Mouse (Mus musculus): ENCODE measurements around the gene Tgfb1i1. TPM values are rescaled to one million over a fixed set of nuclear protein-coding genes. Genes with fewer than 3 reads are reported as not detected.

Tgfb1i1 gene
- total and polyA plus RNA-seq, 2 experiments from 2014 or later = 19.8 to 23.3 TPM

GRCm38 (mm10) chr7:128243921-128244320 is 2.7 kb upstream of the Tgfb1i1 start:
- Histone ChIP-seq H3K27ac (no peak overlapping the region), H3K9ac (replicated peaks; ENCODE audit: low read length) (no peak overlapping the region), H3K9me3 (ENCODE audit: low read length) (no peaks in the 10 kb centered on the region), H3K4me3 (ENCODE audit: low read length) (no peak overlapping the region), H3K4me1 (ENCODE audit: insufficient read depth, low read length) (peaks cover 5% of the 10 kb centered on the region; the same call in 1 of the 2 replicates), H3K36me3 (ENCODE audit: insufficient read depth, low read length) (peaks cover 41% of the 10 kb centered on the region), H3K4me2 (ENCODE audit: low read depth, low read length) (no peak overlapping the region), H3K27me3 (ENCODE audit: insufficient read depth, low read length) (no peaks in the 10 kb centered on the region)
- WGBS = 50% methylated on average over 10 of the region's 10 CpGs
- ATAC-seq (no peak), DNase-seq (ENCODE audit: low spot score) (no peak)
- TF ChIP-seq CTCF (IDR thresholded peaks at IDR 0.05; ENCODE audit: low read depth) = no peak

- H3K9me3 ChIP-seq (ENCODE audit: low read length) = no peaks in the 10 kb centered on the region
- ATAC-seq (no peak), DNase-seq (ENCODE audit: low spot score) (no peak)
- peaks cover 5% of the 10 kb centered on the region; the same call in 1 of the 2 replicates for H3K4me1 ChIP-seq (ENCODE audit: insufficient read depth, low read length)
- H3K27ac ChIP-seq = no peak overlapping the region
- H3K4me3 ChIP-seq (ENCODE audit: low read length) = no peak overlapping the region
- H3K9ac ChIP-seq (replicated peaks; ENCODE audit: low read length) = no peak overlapping the region
- no peak for TF ChIP-seq CTCF (IDR thresholded peaks at IDR 0.05; ENCODE audit: low read depth)
- H3K4me2 ChIP-seq (ENCODE audit: low read depth, low read length) = no peak overlapping the region
- H3K36me3 ChIP-seq (ENCODE audit: insufficient read depth, low read length) = peaks cover 41% of the 10 kb centered on the region
- whole genome bisulfite sequencing = 84% methylated on average over 18 of the region's 18 CpGs
- H3K27me3 ChIP-seq (ENCODE audit: insufficient read depth, low read length) = no peaks in the 10 kb centered on the region
Observed at GRCm38 (mm10) chr7:128244410-128245025, 2.1 kb upstream of the Tgfb1i1 start.

GRCm38 (mm10) chr7:128245547-128245946 is 1.1 kb upstream of the Tgfb1i1 start:
- Histone ChIP-seq H3K4me2 (ENCODE audit: low read depth, low read length) (no peak overlapping the region), H3K4me3 (ENCODE audit: low read length) (no peak overlapping the region), H3K4me1 (ENCODE audit: insufficient read depth, low read length) (peaks cover 5% of the 10 kb centered on the region; the same call in 1 of the 2 replicates), H3K27ac (no peak overlapping the region), H3K27me3 (ENCODE audit: insufficient read depth, low read length) (no peaks in the 10 kb centered on the region), H3K9ac (replicated peaks; ENCODE audit: low read length) (no peak overlapping the region), H3K36me3 (ENCODE audit: insufficient read depth, low read length) (peaks cover 36% of the 10 kb centered on the region; the same call in 1 of the 2 replicates), H3K9me3 (ENCODE audit: low read length) (no peaks in the 10 kb centered on the region)
- no peak for TF ChIP-seq CTCF (IDR thresholded peaks at IDR 0.05; ENCODE audit: low read depth)
- ATAC-seq = no peak
- no peak for DNase-seq (ENCODE audit: low spot score)
- 59% methylated on average over 4 of the region's 4 CpGs for WGBS

- peak overlapping the region; percentile 59 for H3K9ac ChIP-seq (replicated peaks; ENCODE audit: low read length)
- no peaks in the 10 kb centered on the region for H3K27me3 ChIP-seq (ENCODE audit: insufficient read depth, low read length)
- peak overlapping the region; percentile 70 for H3K27ac ChIP-seq
- peak; percentile 95 for DNase-seq (ENCODE audit: low spot score)
- no peaks in the 10 kb centered on the region for H3K9me3 ChIP-seq (ENCODE audit: low read length)
- peaks cover 10% of the 10 kb centered on the region; the same call in 1 of the 2 replicates for H3K4me1 ChIP-seq (ENCODE audit: insufficient read depth, low read length)
- peaks cover 22% of the 10 kb centered on the region; the same call in 1 of the 2 replicates for H3K36me3 ChIP-seq (ENCODE audit: insufficient read depth, low read length)
- under 1% methylated on average over 13 of the region's 13 CpGs for WGBS
- peak overlapping the region; percentile 62 for H3K4me2 ChIP-seq (ENCODE audit: low read depth, low read length)
- H3K4me3 ChIP-seq (ENCODE audit: low read length) = peak overlapping the region; percentile 41
- peak; percentile 77 for TF ChIP-seq CTCF (IDR thresholded peaks at IDR 0.05; ENCODE audit: low read depth)
- peak; percentile 78 for ATAC-seq
Observed at GRCm38 (mm10) chr7:128247443-128247842, 831 bp downstream of the Tgfb1i1 start.

DNA sequence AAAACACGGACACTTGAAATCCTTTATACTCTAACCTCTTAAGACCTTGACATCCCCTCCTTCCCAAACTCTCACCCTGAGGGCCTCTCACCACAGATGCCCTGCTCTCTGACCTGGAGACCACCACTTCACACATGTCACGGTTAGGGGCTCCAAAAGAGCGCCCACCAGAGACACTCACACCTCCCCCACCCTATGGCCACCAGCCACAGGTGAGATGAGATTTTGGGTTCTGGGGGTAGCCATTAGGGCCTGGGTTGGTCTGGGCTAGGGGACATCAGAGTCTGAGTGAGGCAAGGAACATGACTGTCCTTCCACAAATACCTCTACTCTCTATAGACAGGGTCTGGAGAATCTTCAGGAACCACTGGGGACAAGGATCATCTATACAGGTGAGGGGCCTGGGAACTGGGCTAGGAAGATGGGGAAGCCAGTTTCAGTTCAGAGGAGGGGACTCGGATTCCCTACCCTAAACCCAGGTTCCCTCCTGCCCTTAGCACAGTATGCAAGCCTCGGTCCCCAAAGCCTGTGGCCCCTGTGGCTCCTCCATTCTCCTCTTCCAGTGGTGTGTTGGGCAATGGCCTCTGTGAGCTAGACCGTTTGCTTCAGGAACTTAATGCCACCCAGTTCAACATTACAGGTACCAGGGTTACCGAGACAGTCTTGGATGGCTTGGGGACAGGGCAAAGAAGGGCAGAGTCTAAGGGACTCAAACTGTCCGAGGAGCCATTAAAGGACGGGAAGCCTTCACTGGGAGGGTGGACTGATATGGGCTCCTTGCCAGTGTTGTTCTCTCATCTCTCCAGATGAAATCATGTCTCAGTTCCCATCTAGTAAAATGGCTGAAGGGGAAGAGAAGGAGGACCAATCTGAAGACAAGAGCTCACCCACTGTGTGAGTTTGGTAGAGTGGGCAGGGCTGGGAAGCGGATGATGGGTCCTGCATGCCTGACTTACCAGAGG is 1.8 kb downstream of the Tgfb1i1 start:
- WGBS = 79% methylated on average over 10 of the region's 10 CpGs
- no peak for ATAC-seq
- TF ChIP-seq CTCF (IDR thresholded peaks at IDR 0.05; ENCODE audit: low read depth) = no peak
- Histone ChIP-seq H3K27me3 (ENCODE audit: insufficient read depth, low read length) (no peaks in the 10 kb centered on the region), H3K9me3 (ENCODE audit: low read length) (no peaks in the 10 kb centered on the region), H3K4me3 (ENCODE audit: low read length) (no peak overlapping the region), H3K4me1 (ENCODE audit: insufficient read depth, low read length) (peaks cover 10% of the 10 kb centered on the region; the same call in 1 of the 2 replicates), H3K4me2 (ENCODE audit: low read depth, low read length) (peak overlapping the region; percentile 62), H3K36me3 (ENCODE audit: insufficient read depth, low read length) (peaks cover 14% of the 10 kb centered on the region; the same call in 1 of the 2 replicates), H3K9ac (replicated peaks; ENCODE audit: low read length) (no peak overlapping the region), H3K27ac (no peak overlapping the region)
- no peak for DNase-seq (ENCODE audit: low spot score)

- Histone ChIP-seq H3K9ac (replicated peaks; ENCODE audit: low read length) (no peak overlapping the region), H3K4me2 (ENCODE audit: low read depth, low read length) (no peak overlapping the region), H3K9me3 (ENCODE audit: low read length) (no peaks in the 10 kb centered on the region), H3K27me3 (ENCODE audit: insufficient read depth, low read length) (no peaks in the 10 kb centered on the region), H3K4me1 (ENCODE audit: insufficient read depth, low read length) (peaks cover 10% of the 10 kb centered on the region; the same call in 1 of the 2 replicates), H3K4me3 (ENCODE audit: low read length) (no peak overlapping the region), H3K36me3 (ENCODE audit: insufficient read depth, low read length) (peaks cover 3% of the 10 kb centered on the region; the same call in 1 of the 2 replicates), H3K27ac (no peak overlapping the region)
- 76% methylated on average over 5 of the region's 5 CpGs for WGBS
- ATAC-seq = no peak
- no peak for DNase-seq (ENCODE audit: low spot score)
- no peak for TF ChIP-seq CTCF (IDR thresholded peaks at IDR 0.05; ENCODE audit: low read depth)
Observed at GRCm38 (mm10) chr7:128249998-128250397, 3.4 kb downstream of the Tgfb1i1 start.

All from hindbrain, postnatal 0 days (tissue).